Mouse (Mus musculus): ENCODE results near the gene Eif4a3. TPM values are rescaled to one million over a fixed set of nuclear protein-coding genes. Genes with fewer than 3 reads are reported as not detected.

The Eif4a3 gene
- polyA plus RNA-seq, 2 experiments = 228 to 339 TPM

GRCm38 (mm10) chr11:119239480-119239879 lies 60.4 kb downstream of the Eif4a3 start:
- 93% methylated on average over 12 of the region's 12 CpGs for WGBS
- Histone ChIP-seq H3K36me3 (ENCODE audit: control insufficient read depth, insufficient read depth, low read length) (no peaks in the 10 kb centered on the region), H3K9me3 (ENCODE audit: control insufficient read depth, low read length) (0 out of 2 replicates have a peak, but pooled peaks cover 3% of the 10 kb centered on the region), H3K27me3 (ENCODE audit: control insufficient read depth, insufficient read depth, low read length) (no peaks in the 10 kb centered on the region), H3K4me3 (replicated peaks; ENCODE audit: low read length) (no peak overlapping the region), H3K4me2 (replicated peaks; ENCODE audit: low read depth, low read length, severe bottlenecking) (no peak overlapping the region), H3K27ac (replicated peaks; ENCODE audit: low read depth, low read length) (no peak overlapping the region), H3K4me1 (ENCODE audit: control insufficient read depth, insufficient read depth, low read length) (no peaks in the 10 kb centered on the region), H3K9ac (ENCODE audit: low read depth, low read length, severe bottlenecking) (no peak overlapping the region)
- DNase-seq (ENCODE audit: low spot score) = no peak
- no peak for TF ChIP-seq POLR2A (IDR thresholded peaks at IDR 0.05; ENCODE audit: borderline replicate concordance, extremely low read depth, insufficient read depth, insufficient read length)
- no peak for ATAC-seq (ENCODE audit: low FRiP score, low read depth)

Other genes with a start within 250 kb of the Eif4a3 start
- 23.1 and 24.3 TPM in 2 replicates for gene Cbx4, start 213.9 kb downstream of the Eif4a3 start, polyA plus RNA-seq (2012; rRNA removed)
- 10.9 and 11.4 TPM in 2 replicates for gene Cbx4, start 213.9 kb downstream of the Eif4a3 start, polyA plus RNA-seq (2014; fragmentation: Nextera tagmentation; extraction: Ambion mirVana)
- gene Tbc1d16, start 71.6 kb downstream of the Eif4a3 start, polyA plus RNA-seq (2012; rRNA removed) = 29.2 and 34.4 TPM in 2 replicates
- 16.3 and 16.7 TPM in 2 replicates for gene Tbc1d16, start 71.6 kb downstream of the Eif4a3 start, polyA plus RNA-seq (2014; fragmentation: Nextera tagmentation; extraction: Ambion mirVana)
- gene Ccdc40, start 71.5 kb downstream of the Eif4a3 start, polyA plus RNA-seq (2012; rRNA removed) = 2.5 and 3.1 TPM in 2 replicates
- gene Ccdc40, start 71.5 kb downstream of the Eif4a3 start, polyA plus RNA-seq (2014; fragmentation: Nextera tagmentation; extraction: Ambion mirVana) = 2.1 and 2.7 TPM in 2 replicates
- gene Gaa, start 32.2 kb downstream of the Eif4a3 start, polyA plus RNA-seq (2012; rRNA removed) = 136 and 196 TPM in 2 replicates
- 74.5 and 76.0 TPM in 2 replicates for gene Gaa, start 32.2 kb downstream of the Eif4a3 start, polyA plus RNA-seq (2014; fragmentation: Nextera tagmentation; extraction: Ambion mirVana)
- 1.7 and 2.0 TPM in 2 replicates for gene Card14, start 7.7 kb upstream of the Eif4a3 start, polyA plus RNA-seq (2012; rRNA removed)
- gene Card14, start 7.7 kb upstream of the Eif4a3 start, polyA plus RNA-seq (2014; fragmentation: Nextera tagmentation; extraction: Ambion mirVana) = 1.7 and 1.9 TPM in 2 replicates
- 8.7 and 11.7 TPM in 2 replicates for gene Sgsh, start 55.4 kb upstream of the Eif4a3 start, polyA plus RNA-seq (2012; rRNA removed)
- gene Sgsh, start 55.4 kb upstream of the Eif4a3 start, polyA plus RNA-seq (2014; fragmentation: Nextera tagmentation; extraction: Ambion mirVana) = 9.6 and 9.8 TPM in 2 replicates
- 28.5 and 31.9 TPM in 2 replicates for gene Slc26a11, start 55.5 kb upstream of the Eif4a3 start, polyA plus RNA-seq (2012; rRNA removed)
- 10.7 and 11.1 TPM in 2 replicates for gene Slc26a11, start 55.5 kb upstream of the Eif4a3 start, polyA plus RNA-seq (2014; fragmentation: Nextera tagmentation; extraction: Ambion mirVana)
- gene Rnf213, start 93.0 kb upstream of the Eif4a3 start, polyA plus RNA-seq (2012; rRNA removed) = 9.2 and 9.5 TPM in 2 replicates
- 5.8 and 7.5 TPM in 2 replicates for gene Rnf213, start 93.0 kb upstream of the Eif4a3 start, polyA plus RNA-seq (2014; fragmentation: Nextera tagmentation; extraction: Ambion mirVana)
- 29.3 and 32.9 TPM in 2 replicates for gene Endov, start 191.3 kb upstream of the Eif4a3 start, polyA plus RNA-seq (2012; rRNA removed)
- 12.0 and 14.9 TPM in 2 replicates for gene Endov, start 191.3 kb upstream of the Eif4a3 start, polyA plus RNA-seq (2014; fragmentation: Nextera tagmentation; extraction: Ambion mirVana)
- 2.2 and 2.5 TPM in 2 replicates for gene Nptx1, start 247.7 kb upstream of the Eif4a3 start, polyA plus RNA-seq (2012; rRNA removed)
- 1.4 and 1.6 TPM in 2 replicates for gene Nptx1, start 247.7 kb upstream of the Eif4a3 start, polyA plus RNA-seq (2014; fragmentation: Nextera tagmentation; extraction: Ambion mirVana)